19 mouse cellular contexts compared by ENCODE assay signal in the genomic region with DNA sequence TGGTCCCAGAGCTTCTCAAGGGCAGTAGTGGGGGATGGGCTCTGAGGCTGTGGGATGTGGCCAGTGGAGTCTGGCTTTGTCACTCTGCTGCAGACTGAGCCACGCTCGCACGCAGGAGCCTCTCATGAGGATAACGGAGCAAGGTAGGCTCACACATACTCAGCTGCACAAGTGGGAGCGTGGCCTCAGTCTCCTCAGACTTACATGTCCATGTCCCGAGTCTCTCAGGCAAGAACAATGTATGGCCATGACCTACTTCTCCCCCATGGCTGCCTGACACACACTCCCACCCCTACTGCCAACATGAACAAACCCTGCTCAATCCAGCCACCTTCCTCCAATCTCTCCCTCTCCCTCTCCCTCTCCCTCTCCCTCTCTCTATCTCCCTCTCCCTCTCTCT.
"Had no signal": no experiment of that assay in that cellular context is flagged by ENCODE, and none has a peak within 500 bp of the region (broad histone marks: within the 10 kb centered on the region; RNA-seq: fewer than 3 reads in every experiment).

No protein-coding gene starts in this region.

- H3K36me3 ChIP-seq: liver, embryonic 13.5 days; liver, embryonic 15.5 days; neural tube, embryonic 13.5 days; neural tube, embryonic 15.5 days had no signal

- H3K27ac ChIP-seq: liver, embryonic 13.5 days; liver, embryonic 15.5 days; neural tube, embryonic 13.5 days; neural tube, embryonic 15.5 days had no signal

- ATAC-seq: midbrain, embryonic 16.5 days had no signal

- DNase-seq: liver, embryonic 13.5 days; lung, adult 18-20 months; lung, embryonic 14.5 days; lung, postnatal 10 days; lung, postnatal 4 days; midbrain, embryonic 14.5 days; right cerebral cortex, adult 18-20 months; right cerebral cortex, postnatal 25 days; right cerebral cortex, postnatal 4 days; spleen, adult 18-20 months; thymus, adult 18-20 months; thymus, postnatal 14 days; thymus, postnatal 36 days had no signal

- H3K4me1 ChIP-seq: liver, embryonic 13.5 days; liver, embryonic 15.5 days had no signal

- H3K4me2 ChIP-seq: liver, embryonic 13.5 days; liver, embryonic 15.5 days; lung, embryonic 14.5 days; midbrain, embryonic 11.5 days; neural tube, embryonic 13.5 days; neural tube, embryonic 15.5 days had no signal

- H3K27me3 ChIP-seq: liver, embryonic 13.5 days; liver, embryonic 15.5 days; neural tube, embryonic 13.5 days; neural tube, embryonic 15.5 days had no signal

- H3K9ac ChIP-seq: liver, embryonic 13.5 days; liver, embryonic 15.5 days; lung, embryonic 14.5 days; neural tube, embryonic 13.5 days; neural tube, embryonic 15.5 days had no signal

- H3K9me3 ChIP-seq: liver, embryonic 13.5 days; liver, embryonic 15.5 days; neural tube, embryonic 13.5 days; neural tube, embryonic 15.5 days had no signal

- H3K4me3 ChIP-seq: liver, embryonic 13.5 days; liver, embryonic 15.5 days; myocyte; neural tube, embryonic 13.5 days; neural tube, embryonic 15.5 days had no signal
